Mouse (Mus musculus) forebrain, embryonic 15.5 days (tissue): ENCODE measurements around the gene Tppp. TPM values are rescaled to one million over a fixed set of nuclear protein-coding genes. Genes with fewer than 3 reads are reported as not detected.
A peak's percentile ranks its signal among the peaks of the same experiment; 100 is the strongest.
"Not testable (repeated sequence)": the region's sequence is repeated elsewhere in the genome, so short reads cannot be mapped to it uniquely, and the experiment has no call there.

Source experiments
- ATAC-seq: fragments of 200-750 bp; cut with Nextera tagmentation; replicated peaks from 2 replicates; pipeline ENCODE4 v1.8.0; 2017; ENCODE audit warnings: mild to moderate bottlenecking, moderate TSS enrichment, moderate library complexity
- H3K27ac ChIP-seq: fragments of 300-500 bp; sonication (generic); replicated peaks from 2 replicates; pipeline ENCODE4 v1.5.1; 2015; ENCODE audit warnings: mild to moderate bottlenecking, inconsistent platforms
- H3K27me3 ChIP-seq: fragments of 300-500 bp; sonication (generic); 2 replicates; pipeline ENCODE4 v1.6.1; 2015; ENCODE audit warnings: inconsistent platforms
- H3K36me3 ChIP-seq: fragments of 300-500 bp; sonication (generic); 2 replicates; pipeline ENCODE4 v1.6.1; 2015; ENCODE audit warnings: mild to moderate bottlenecking, inconsistent platforms
- H3K4me1 ChIP-seq: fragments of 300-500 bp; sonication (generic); 2 replicates; pipeline ENCODE4 v1.6.1; 2015; ENCODE audit warnings: inconsistent platforms
- H3K4me2 ChIP-seq: fragments of 300-500 bp; sonication (generic); replicated peaks from 2 replicates; pipeline ENCODE4 v1.6.1; 2015; ENCODE audit warnings: mild to moderate bottlenecking, inconsistent platforms
- H3K4me3 ChIP-seq: fragments of 300-500 bp; sonication (generic); 2 replicates; pipeline ENCODE4 v1.5.1; 2015; ENCODE audit warnings: mild to moderate bottlenecking, inconsistent platforms
- H3K9ac ChIP-seq: fragments of 300-500 bp; sonication (generic); replicated peaks from 2 replicates; pipeline ENCODE4 v1.6.1; 2015; ENCODE audit warnings: mild to moderate bottlenecking, inconsistent platforms
- H3K9me3 ChIP-seq: fragments of 300-500 bp; sonication (generic); 2 replicates; pipeline ENCODE4 v1.6.1; 2016; ENCODE audit warnings: inconsistent platforms
- WGBS: fragments of 180-500 bp; shearing (Covaris S2); methylation state at CpG from one replicate; pipeline ENCODE4 v1.1.7; 2015; ENCODE audit warnings: mixed read lengths; 5-methylcytosine and 5-hydroxymethylcytosine counted together
- polyA plus RNA-seq: library from polyadenylated mRNA; unstranded; fragments of >200 nt; fragmentation: Nextera tagmentation; extraction: Ambion mirVana; gene quantifications from 2 replicates; pipeline ENCODE4 v1.2.1, GENCODE M21; 2015

Tppp gene
- polyA plus RNA-seq, 1 experiment from 2014 or later = 7.5 TPM

DNA sequence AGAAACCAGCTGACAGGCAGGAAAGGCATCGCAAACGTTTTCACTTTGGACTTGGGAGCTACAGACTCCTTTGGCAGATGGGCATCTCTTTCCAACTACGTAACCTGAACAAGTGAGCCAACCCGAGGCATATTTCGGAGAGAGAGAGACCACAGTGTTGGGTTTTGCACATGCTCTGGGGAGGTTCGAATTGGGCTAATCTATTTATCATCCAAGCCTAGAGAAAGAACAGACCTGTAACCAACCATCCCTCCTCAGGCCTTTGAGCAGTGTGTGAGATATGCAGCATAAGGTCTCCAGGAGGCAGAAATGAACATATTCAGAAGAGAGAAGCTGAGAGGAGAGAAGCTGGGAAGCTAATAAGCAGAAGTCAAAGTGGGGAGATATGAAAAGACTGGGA lies 8.2 kb upstream of the Tppp start:
- no peak overlapping the region for H3K4me3 ChIP-seq
- no peaks in the 10 kb centered on the region for H3K4me1 ChIP-seq
- H3K9ac ChIP-seq = no peak overlapping the region
- H3K27me3 ChIP-seq = no peaks in the 10 kb centered on the region
- no peak overlapping the region for H3K27ac ChIP-seq
- ATAC-seq = no peak
- WGBS = 79% methylated on average over 6 of the region's 6 CpGs
- no peaks in the 10 kb centered on the region for H3K9me3 ChIP-seq
- H3K36me3 ChIP-seq = no peaks in the 10 kb centered on the region
- H3K4me2 ChIP-seq = no peak overlapping the region

DNA sequence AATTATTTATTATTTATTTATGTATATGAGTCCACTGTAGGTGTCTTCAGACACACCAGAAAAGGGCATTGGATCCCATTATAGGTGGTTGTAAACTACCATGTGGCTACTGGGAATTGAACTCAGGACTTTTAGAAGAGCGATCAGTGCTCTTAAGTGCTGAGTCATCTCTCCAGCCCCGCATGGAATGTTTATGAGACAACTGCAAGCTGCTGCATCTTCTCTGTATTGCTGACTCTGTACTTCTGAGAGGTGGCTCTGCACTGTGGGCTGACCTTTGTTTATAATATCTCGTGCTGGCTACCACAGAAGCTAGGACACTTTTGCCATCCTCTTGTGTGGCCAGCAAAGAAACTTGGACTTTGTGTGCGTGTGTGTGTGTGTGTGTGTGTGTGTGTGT lies 7.7 kb upstream of the Tppp start:
- ATAC-seq = no peak
- no peak overlapping the region for H3K4me2 ChIP-seq
- no peaks in the 10 kb centered on the region for H3K36me3 ChIP-seq
- no peak overlapping the region for H3K27ac ChIP-seq
- 82% methylated on average over 4 of the region's 4 CpGs for WGBS
- H3K4me3 ChIP-seq = no peak overlapping the region
- H3K9me3 ChIP-seq = no peaks in the 10 kb centered on the region
- H3K4me1 ChIP-seq = no peaks in the 10 kb centered on the region
- no peaks in the 10 kb centered on the region for H3K27me3 ChIP-seq
- no peak overlapping the region for H3K9ac ChIP-seq

DNA sequence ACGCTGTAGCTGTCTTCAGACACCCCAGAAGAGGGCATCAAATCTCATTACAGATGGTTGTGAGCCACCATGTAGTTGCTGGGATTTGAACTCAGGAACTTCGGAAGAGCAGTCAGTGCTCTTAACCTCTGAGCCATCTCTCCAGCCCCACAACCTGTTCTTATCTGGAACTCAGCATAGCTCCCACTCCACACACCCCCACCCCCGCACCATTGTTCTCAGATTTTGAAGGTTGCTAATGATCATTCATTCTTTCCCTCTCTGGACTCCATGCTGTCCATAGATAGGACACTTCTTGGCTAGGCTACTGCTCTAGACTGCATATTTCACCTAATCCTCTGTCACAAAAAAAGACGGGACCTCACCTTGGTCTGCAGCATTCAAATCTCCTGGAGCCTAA lies 2.3 kb upstream of the Tppp start:
- H3K27me3 ChIP-seq, H3K4me2 ChIP-seq, H3K9me3 ChIP-seq, H3K9ac ChIP-seq, H3K27ac ChIP-seq, ATAC-seq, H3K4me3 ChIP-seq, H3K36me3 ChIP-seq: not testable (repeated sequence)
- peaks cover 15% of the 10 kb centered on the region for H3K4me1 ChIP-seq
- WGBS = 87% methylated on average over 4 of the region's 4 CpGs

DNA sequence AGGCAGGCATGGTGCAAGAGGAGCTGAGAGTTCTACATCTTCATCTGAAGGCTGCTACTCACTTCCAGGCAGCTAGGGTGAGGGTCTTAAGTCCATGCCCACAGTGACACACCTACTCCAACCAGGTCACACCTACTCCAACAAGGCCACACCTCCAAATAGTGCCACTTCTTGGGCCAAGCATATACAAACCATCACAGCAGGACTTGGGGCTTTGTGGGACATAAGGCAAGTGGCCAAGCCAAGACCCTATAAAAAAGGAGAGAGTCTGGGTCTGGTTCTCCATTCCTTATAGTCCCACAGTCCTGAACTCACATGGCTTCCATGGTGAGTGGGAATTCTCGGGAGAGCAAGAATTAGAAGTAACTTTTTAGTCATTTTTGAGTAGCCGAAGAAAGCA lies 991 bp upstream of the Tppp start:
- not testable (repeated sequence) for H3K27ac ChIP-seq, H3K27me3 ChIP-seq, H3K4me3 ChIP-seq, H3K4me2 ChIP-seq, H3K9ac ChIP-seq, H3K9me3 ChIP-seq, H3K36me3 ChIP-seq, ATAC-seq
- WGBS = 73% methylated on average over 2 of the region's 2 CpGs
- H3K4me1 ChIP-seq = peaks cover 15% of the 10 kb centered on the region

DNA sequence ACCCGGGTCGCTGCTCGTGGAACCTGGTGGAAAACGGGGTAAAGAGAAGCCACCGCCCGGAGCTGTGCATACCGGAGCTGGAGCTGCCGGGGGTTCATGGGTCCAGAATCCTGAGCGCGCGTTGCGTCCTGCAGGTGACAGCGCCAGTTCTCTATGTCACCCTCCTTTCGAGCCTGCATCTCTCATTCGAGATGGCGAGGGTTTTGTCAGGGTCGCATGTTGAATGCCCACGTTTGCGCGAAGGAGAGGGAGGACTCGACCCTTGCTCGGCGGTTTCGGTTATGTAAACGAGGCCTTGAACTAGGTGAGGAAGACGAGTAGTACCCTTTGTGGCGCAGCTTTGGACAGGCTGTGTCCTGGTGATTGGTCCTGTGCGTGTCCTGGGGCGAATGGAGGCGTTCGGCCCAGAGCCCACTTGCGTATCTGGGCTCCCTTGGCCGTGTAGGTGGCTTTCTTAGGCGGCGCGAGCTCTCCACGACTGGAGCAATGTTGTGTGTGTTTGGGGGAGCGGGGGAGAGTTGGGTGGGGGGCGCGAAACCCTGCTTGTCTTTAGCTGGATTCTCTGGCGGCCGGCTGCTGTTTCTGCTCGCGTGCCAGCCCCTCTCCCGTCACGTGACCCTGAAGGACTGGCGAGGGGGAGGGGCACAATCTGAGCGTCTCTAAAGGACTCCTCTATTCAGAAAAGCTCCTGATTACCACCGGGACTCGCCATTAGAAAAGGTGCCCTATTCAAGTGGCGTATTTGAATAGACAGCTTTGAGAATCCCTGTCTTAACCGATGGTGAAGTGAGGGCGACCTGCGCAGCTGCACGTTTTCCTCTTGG lies 796 bp downstream of the Tppp start:
- peak overlapping the region; percentile 98 for H3K4me2 ChIP-seq
- H3K36me3 ChIP-seq = no peaks in the 10 kb centered on the region
- under 1% methylated on average over 55 of the region's 55 CpGs for WGBS
- H3K9me3 ChIP-seq = no peaks in the 10 kb centered on the region
- H3K27me3 ChIP-seq = 0 out of 2 replicates have a peak, but pooled peaks cover 4% of the 10 kb centered on the region
- H3K4me3 ChIP-seq = peak overlapping the region; percentile 71
- peak overlapping the region; percentile 64 for H3K9ac ChIP-seq
- peak; percentile 67 for ATAC-seq
- H3K27ac ChIP-seq = peak overlapping the region; percentile 69
- H3K4me1 ChIP-seq = peaks cover 15% of the 10 kb centered on the region

DNA sequence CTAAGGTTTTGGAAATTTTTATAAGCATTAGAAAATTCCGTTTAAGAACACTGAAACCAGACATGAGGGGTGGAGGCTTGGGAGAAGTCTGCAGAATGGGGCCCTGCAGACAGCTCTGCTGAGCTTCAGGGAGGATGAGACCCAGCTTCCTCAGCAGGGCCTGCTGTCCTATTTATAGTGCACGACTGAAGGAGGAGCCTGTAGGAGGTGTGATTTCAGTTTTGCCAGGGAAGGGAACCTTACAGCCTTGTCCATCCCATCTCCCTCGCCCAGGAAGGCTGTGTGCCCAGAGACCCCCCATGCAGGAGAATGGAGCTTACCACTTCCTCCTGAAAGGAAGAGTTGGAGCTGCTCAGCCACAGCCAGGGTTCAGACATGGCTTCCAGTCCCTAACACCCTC lies 1.5 kb downstream of the Tppp start:
- Histone ChIP-seq H3K4me2 (peak overlapping the region; percentile 98), H3K36me3 (no peaks in the 10 kb centered on the region), H3K27ac (peak overlapping the region; percentile 69), H3K4me1 (peaks cover 15% of the 10 kb centered on the region), H3K9me3 (no peaks in the 10 kb centered on the region), H3K9ac (peak overlapping the region; percentile 64), H3K4me3 (peak overlapping the region; percentile 71), H3K27me3 (0 out of 2 replicates have a peak, but pooled peaks cover 4% of the 10 kb centered on the region)
- peak; percentile 33 for ATAC-seq
- WGBS = 11% methylated on average over 3 of the region's 3 CpGs

DNA sequence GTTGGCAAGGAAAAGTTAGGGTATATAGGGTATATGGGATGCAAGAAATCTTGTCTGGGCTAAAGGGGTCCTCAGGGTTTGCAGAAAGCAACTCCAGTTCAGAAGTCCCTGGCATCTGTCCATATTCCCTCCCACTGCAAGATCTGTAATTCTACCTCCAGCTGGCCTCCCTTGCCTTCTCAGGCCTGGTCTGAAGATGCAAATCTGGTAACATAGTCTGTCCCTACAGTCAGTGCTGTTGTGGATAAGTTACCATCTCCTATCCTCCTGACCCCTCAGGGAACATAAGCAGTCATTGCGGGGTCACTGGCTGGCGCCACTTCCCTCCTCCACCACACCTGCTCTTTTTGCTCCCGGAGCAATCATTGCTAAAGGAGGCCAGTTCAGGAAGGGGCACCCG lies 6.7 kb downstream of the Tppp start:
- Histone ChIP-seq H3K4me3 (no peak overlapping the region), H3K9me3 (no peaks in the 10 kb centered on the region), H3K36me3 (no peaks in the 10 kb centered on the region), H3K4me1 (peaks cover 5% of the 10 kb centered on the region; the same call in 1 of the 2 replicates), H3K27ac (no peak overlapping the region), H3K4me2 (no peak overlapping the region), H3K9ac (no peak overlapping the region), H3K27me3 (no peaks in the 10 kb centered on the region)
- WGBS = 83% methylated on average over 4 of the region's 4 CpGs
- no peak for ATAC-seq

DNA sequence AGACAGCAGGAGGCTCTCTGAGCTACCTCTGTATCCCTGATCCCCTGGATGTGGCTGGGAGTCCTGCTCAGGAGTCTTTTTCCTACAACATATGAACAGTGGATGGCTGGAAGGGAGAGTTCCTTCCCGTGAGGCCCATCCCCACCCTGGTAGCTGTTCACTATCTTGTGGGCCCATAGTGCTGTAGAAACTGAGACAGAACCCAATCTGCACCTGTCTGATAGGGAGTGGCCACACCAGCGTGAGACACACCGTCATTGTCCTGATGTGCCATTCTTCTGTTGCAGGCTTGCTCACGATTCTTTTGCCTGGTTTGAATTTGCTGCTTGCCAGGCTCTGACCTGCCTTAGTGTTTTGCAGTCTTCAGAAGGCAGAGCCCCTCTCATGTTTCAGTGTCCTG lies 8.2 kb downstream of the Tppp start:
- Histone ChIP-seq H3K9ac (no peak overlapping the region), H3K36me3 (no peaks in the 10 kb centered on the region), H3K4me1 (no peaks in the 10 kb centered on the region), H3K27me3 (no peaks in the 10 kb centered on the region), H3K4me2 (no peak overlapping the region), H3K27ac (no peak overlapping the region), H3K4me3 (no peak overlapping the region), H3K9me3 (no peaks in the 10 kb centered on the region)
- WGBS = 73% methylated on average over 4 of the region's 4 CpGs
- ATAC-seq = no peak

DNA sequence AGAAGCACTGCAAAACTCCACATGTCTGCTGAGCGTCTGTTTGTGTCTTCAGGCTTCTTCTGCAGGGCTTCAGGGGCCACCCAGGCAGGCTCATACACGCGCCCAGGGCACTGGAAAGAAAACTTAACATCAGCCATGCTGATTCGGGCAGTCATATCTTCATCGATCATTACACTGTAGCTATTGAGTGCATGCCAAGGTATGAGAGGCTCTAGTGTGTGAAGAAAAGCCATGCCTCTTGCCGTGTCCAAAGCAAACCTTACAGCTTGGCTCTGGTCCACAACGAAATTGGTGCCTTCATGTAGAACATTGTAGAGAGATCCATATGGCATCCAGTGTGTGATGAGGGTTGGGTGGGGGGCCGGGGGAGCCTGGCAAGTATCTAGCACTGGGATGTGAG lies 9.8 kb downstream of the Tppp start:
- 83% methylated on average over 8 of the region's 8 CpGs for WGBS
- H3K4me3 ChIP-seq, H3K27ac ChIP-seq, H3K27me3 ChIP-seq, H3K36me3 ChIP-seq, H3K9me3 ChIP-seq, H3K4me2 ChIP-seq, ATAC-seq, H3K4me1 ChIP-seq, H3K9ac ChIP-seq: not testable (repeated sequence)

DNA sequence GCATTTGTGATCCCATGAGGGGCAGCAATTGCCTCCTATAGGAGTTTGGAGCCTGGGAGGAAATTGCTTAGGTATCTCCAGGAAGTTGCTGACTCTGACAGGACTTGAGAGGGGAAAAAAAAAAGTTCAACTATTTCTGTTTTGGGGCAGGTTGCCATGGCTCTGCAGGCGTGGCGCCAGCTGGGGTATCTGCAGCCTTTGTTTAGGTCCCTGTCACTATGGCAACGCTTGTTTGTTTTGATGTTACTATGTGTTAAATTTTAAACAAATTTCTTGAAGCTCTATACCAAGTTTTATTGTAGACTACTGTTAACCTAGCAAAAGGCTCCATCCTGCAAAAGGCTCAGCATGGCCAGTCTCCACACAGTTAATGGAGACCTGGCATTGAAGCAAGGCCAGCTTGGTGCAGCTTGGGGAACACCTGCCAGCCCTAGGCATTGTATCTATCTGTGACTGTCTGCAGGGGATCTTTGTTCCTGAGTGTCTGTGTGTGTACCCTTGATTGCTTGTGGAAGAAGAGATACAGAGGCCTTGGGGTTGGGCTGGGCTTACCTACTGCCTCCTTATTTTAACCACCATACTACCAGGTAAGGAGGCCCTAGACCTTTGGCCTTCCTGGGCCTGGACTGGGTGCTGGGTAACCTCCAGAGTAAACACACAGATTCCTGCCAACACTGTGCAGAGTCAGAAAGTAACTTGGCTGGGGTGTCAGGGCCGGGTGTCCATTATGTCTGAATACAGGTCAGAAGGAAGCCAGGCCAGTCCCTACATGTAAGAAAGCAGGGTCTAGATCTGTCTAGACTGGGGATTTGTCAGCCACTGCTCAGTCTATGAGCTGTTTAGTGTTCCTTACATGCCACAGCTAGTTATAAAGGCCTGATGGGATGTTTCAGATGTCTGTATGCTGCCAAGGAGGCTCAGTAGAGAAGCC lies 16.2 kb downstream of the Tppp start:
- Histone ChIP-seq H3K4me1 (peaks cover 10% of the 10 kb centered on the region; the same call in 1 of the 2 replicates), H3K27me3 (no peaks in the 10 kb centered on the region), H3K36me3 (no peaks in the 10 kb centered on the region), H3K9me3 (no peaks in the 10 kb centered on the region), H3K9ac (no peak overlapping the region), H3K4me3 (no peak overlapping the region), H3K27ac (no peak overlapping the region), H3K4me2 (no peak overlapping the region)
- ATAC-seq = peak; percentile 51
- WGBS = 59% methylated on average over 4 of the region's 4 CpGs

DNA sequence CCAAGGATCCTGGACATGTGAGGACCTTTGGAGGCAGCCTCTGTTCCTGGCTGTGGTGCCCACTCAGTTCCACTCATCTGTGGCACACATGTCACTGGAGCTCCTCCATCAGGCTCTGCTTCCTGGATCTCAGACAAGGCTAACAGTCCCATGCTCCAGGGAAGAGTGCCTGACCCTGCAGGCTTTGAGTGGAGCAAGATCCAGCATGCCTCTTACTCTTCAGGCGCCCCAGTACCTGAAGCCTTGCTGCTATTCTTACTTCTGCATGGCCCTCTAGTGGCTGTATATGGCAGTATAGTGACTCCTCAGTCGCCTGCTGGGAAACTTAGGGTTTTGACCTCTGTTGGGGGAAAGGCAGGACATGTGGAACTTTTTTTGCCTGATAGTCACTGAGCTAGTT lies 17.0 kb downstream of the Tppp start:
- peak; percentile 61 for ATAC-seq
- WGBS = 9% methylated on average over 2 of the region's 2 CpGs
- H3K27ac ChIP-seq = no peak overlapping the region

DNA sequence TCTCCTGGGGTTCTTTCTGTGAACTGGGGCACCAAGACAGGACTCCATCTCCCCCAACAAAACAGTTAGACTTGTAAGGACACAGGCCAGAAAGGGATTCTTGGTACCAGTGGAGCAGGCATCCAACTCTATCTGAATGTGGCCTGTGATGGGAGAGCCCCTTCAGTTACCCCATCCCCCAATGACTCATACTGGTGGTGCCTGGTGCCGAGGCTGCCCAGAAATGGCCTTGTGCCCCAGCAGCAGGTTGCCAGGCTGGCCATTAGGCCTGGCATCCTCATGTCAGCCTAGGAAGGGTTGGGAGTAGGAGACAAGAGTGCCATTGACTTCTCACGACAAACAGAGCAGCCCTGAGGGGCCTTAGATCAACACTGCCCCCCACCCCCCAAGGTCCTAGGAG lies 18.9 kb downstream of the Tppp start:
- H3K27me3 ChIP-seq = no peaks in the 10 kb centered on the region
- H3K9me3 ChIP-seq = no peaks in the 10 kb centered on the region
- no peak overlapping the region for H3K4me3 ChIP-seq
- H3K9ac ChIP-seq = no peak overlapping the region
- H3K4me2 ChIP-seq = no peak overlapping the region
- no peaks in the 10 kb centered on the region for H3K36me3 ChIP-seq
- no peak overlapping the region for H3K27ac ChIP-seq
- peaks cover 10% of the 10 kb centered on the region; the same call in 1 of the 2 replicates for H3K4me1 ChIP-seq
- ATAC-seq = no peak
- 73% methylated on average over 2 of the region's 2 CpGs for WGBS

More for the DNA sequence above, 17.0 kb downstream of the Tppp start:
- H3K27me3 ChIP-seq = no peaks in the 10 kb centered on the region
- H3K4me1 ChIP-seq = peaks cover 10% of the 10 kb centered on the region; the same call in 1 of the 2 replicates
- H3K36me3 ChIP-seq = no peaks in the 10 kb centered on the region
- H3K9me3 ChIP-seq = no peaks in the 10 kb centered on the region
- H3K4me2 ChIP-seq = no peak overlapping the region
- H3K9ac ChIP-seq = no peak overlapping the region
- H3K4me3 ChIP-seq = no peak overlapping the region
